Mouse (Mus musculus): Measurements from ENCODE around the gene Grid2ip. TPM values are rescaled to one million over a fixed set of nuclear protein-coding genes. Genes with fewer than 3 reads are reported as not detected.

Grid2ip gene
- total and polyA plus RNA-seq, 3 experiments, result not detected

DNA sequence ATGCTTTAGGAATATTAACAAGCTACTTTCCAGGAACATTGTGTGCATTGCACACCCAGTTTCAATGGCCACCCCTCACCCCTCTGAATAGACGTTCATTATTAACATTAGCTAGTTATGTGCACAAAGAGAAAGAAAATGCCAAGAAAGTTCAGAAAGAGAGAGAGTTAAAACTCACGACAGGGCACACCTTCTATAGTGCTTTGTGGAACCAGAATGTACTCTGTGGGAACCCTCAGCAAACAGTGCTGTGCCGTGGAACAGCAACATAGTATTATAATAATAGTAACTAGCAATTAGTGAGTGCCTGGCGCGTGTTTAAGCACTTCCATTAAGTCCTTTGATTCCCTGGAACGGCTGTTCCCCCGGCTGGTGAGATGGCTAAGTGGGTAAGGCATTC is 4.3 kb downstream of the Grid2ip start:
- in situ Hi-C loops (cut with MboI; ENCODE audit: low pct_ligation_motif_present, low pct_unique_long_range_greater_than_20kb, low sequenced_read_pairs), result no loop called here
- no peaks in the 10 kb centered on the region for H3K36me3 ChIP-seq (replicated peaks in 1 of 2; ENCODE audit: control insufficient read depth in 1 of 2, insufficient read depth in 1 of 2, low read length in 1 of 2)
- no peak overlapping the region for H3K4me2 ChIP-seq (ENCODE audit: insufficient read depth, low read depth, poor library complexity, severe bottlenecking)
- no peak overlapping the region for H3K9ac ChIP-seq (ENCODE audit: insufficient read depth, low read depth)
- H3K4me1 ChIP-seq (ENCODE audit: control insufficient read depth in 1 of 2, insufficient read depth in 2 of 2), result peaks cover 0 to 5% of the 10 kb centered on the region in 2 experiments; a peak in 2 of 4 replicates
- no peak overlapping the region for H3K4me3 ChIP-seq (replicated peaks in 1 of 3; ENCODE audit: low read depth in 2 of 3, low read length in 2 of 3, poor library complexity in 1 of 3)
- H3K9me3 ChIP-seq (replicated peaks; ENCODE audit: low read length), result peaks cover 6% of the 10 kb centered on the region
- no peak overlapping the region for H3K27ac ChIP-seq (ENCODE audit: insufficient read depth, low read depth)
- TF ChIP-seq ETS1 (conservative IDR thresholded peaks at IDR 0.05; ENCODE audit: low read depth, low read length), result no peak
- H3K79me2 ChIP-seq (replicated peaks; ENCODE audit: control insufficient read depth, extremely low read depth, insufficient read depth, poor library complexity, severe bottlenecking), result no peaks in the 10 kb centered on the region
- dilution Hi-C loops (cut with MboI; ENCODE audit: extremely low pct_ligation_motif_present, extremely low pct_unique_long_range_greater_than_20kb, low sequenced_read_pairs), result no loop called here
- DNase-seq (ENCODE audit: extremely low read depth), result no peak
- peaks cover 61% of the 10 kb centered on the region for H3K27me3 ChIP-seq (replicated peaks)

DNA sequence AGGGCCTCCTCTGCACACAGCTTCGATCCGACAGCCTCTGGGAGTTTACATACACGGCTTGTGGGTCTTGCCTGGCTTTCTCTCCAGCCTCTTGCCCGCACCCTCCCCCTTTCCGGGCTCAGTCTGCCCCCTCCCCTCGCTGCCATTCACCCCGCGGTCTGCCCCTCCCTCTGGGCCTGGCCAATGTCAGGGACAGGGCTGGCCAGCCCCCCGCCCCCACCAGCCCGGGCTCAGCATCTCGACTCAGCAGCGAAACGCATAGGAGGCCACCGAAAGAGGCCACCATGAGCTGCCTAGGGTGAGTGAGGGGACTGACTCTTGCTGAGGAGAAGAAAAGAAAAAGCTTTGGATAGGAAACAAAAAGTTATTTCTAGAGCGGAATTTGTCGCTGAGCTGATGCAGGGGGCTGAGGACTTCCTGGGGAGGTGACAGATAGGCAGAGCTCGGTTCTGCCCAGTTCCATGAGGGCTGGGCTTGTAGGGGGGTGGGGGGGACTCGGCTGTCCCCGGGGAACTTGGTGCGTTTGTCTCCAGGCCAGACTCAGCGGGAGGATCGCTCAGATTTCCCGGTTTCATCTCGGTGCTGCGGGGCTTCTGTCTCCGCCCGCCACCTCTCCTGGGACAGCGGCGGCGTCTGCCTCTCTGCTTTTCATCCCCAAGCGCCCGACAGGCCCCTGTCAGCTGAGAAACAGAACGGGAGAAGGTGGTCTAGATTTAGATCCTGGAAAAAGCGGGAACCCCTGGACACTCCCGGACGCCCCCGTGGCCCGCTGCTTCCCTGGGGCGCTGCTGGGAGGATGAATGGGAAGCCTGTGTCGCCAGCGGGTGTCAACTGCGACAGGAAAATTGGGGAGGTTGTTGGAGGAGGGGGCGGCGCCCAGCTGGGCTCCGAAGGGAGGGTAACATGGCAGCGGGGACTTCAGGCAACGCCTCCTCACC is 6.8 kb downstream of the Grid2ip start:
- in situ Hi-C loops (cut with MboI; ENCODE audit: low pct_ligation_motif_present, low pct_unique_long_range_greater_than_20kb, low sequenced_read_pairs) (no loop called here), dilution Hi-C loops (cut with MboI; ENCODE audit: extremely low pct_ligation_motif_present, extremely low pct_unique_long_range_greater_than_20kb, low sequenced_read_pairs) (no loop called here)
- Histone ChIP-seq H3K27me3 (replicated peaks) (peaks cover 68% of the 10 kb centered on the region), H3K9me3 (replicated peaks; ENCODE audit: low read length) (peaks cover 6% of the 10 kb centered on the region), H3K36me3 (replicated peaks in 1 of 2; ENCODE audit: control insufficient read depth in 1 of 2, insufficient read depth in 1 of 2, low read length in 1 of 2) (no peaks in the 10 kb centered on the region), H3K27ac (ENCODE audit: insufficient read depth, low read depth) (no peak overlapping the region), H3K4me3 (replicated peaks in 1 of 3; ENCODE audit: low read depth in 2 of 3, low read length in 2 of 3, poor library complexity in 1 of 3) (peak overlapping the region in 1 of 3 experiments; percentile 20), H3K79me2 (replicated peaks; ENCODE audit: control insufficient read depth, extremely low read depth, insufficient read depth, poor library complexity, severe bottlenecking) (no peaks in the 10 kb centered on the region), H3K4me2 (ENCODE audit: insufficient read depth, low read depth, poor library complexity, severe bottlenecking) (peak overlapping the region; percentile 83), H3K9ac (ENCODE audit: insufficient read depth, low read depth) (no peak overlapping the region), H3K4me1 (ENCODE audit: control insufficient read depth in 1 of 2, insufficient read depth in 2 of 2) (no peaks in the 10 kb centered on the region)
- TF ChIP-seq CHD1 (IDR thresholded peaks at IDR 0.05; ENCODE audit: low read depth, low read length), result no peak
- TF ChIP-seq NRF1 (IDR thresholded peaks at IDR 0.05; ENCODE audit: low read depth, low read length), result no peak
- TF ChIP-seq POLR2A (IDR thresholded peaks at IDR 0.05; ENCODE audit: low read depth, low read length), result no peak
- no peak for TF ChIP-seq RCOR1 (conservative IDR thresholded peaks at IDR 0.05; ENCODE audit: low read depth, low read length)
- TF ChIP-seq USF2 (conservative IDR thresholded peaks at IDR 0.05; ENCODE audit: low read depth, low read length), result no peak
- no peak for TF ChIP-seq JUND (conservative IDR thresholded peaks at IDR 0.05; ENCODE audit: low read depth, low read length)
- no peak for TF ChIP-seq ZMIZ1 (IDR thresholded peaks at IDR 0.05; ENCODE audit: low read depth, low read length)
- no peak for TF ChIP-seq MAFK (IDR thresholded peaks at IDR 0.05; ENCODE audit: insufficient replicate concordance, low read length)
- TF ChIP-seq CTCF (conservative IDR thresholded peaks at IDR 0.05 in 1 of 2, IDR thresholded peaks at IDR 0.05 in 1 of 2; ENCODE audit: low read depth in 2 of 2, low read length in 2 of 2), result no peak
- TF ChIP-seq NELFE (IDR thresholded peaks at IDR 0.05; ENCODE audit: low read depth, low read length), result no peak
- no peak for TF ChIP-seq PAX5 (IDR thresholded peaks at IDR 0.05; ENCODE audit: low read length)
- TF ChIP-seq IRF4 (IDR thresholded peaks at IDR 0.05; ENCODE audit: low read depth, low read length), result no peak
- DNase-seq (ENCODE audit: extremely low read depth), result no peak

DNA sequence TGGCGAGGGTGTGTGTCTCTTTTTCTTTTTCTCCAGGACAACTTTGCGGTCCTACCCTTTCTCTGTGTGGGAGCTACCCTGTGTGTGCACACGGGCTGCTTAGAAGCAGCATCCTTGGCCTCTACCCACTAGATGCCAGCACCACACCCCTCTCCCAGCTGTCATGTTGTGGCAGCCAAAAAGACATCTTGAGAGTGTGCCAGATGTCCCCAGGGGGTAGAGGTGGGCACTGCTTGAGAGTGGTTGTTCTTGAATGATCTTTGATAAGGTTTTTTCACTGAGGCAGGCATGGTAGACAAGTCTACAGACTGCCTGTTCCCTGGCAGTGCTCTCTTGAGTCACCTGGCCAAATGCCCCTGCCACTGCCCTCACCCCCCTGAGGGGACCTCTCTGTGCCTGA is 10.8 kb downstream of the Grid2ip start:
- no peaks in the 10 kb centered on the region for H3K9me3 ChIP-seq (replicated peaks; ENCODE audit: low read length)
- dilution Hi-C loops (cut with MboI; ENCODE audit: extremely low pct_ligation_motif_present, extremely low pct_unique_long_range_greater_than_20kb, low sequenced_read_pairs), result no loop called here
- TF ChIP-seq MXI1 (IDR thresholded peaks at IDR 0.05; ENCODE audit: low read depth, low read length), result no peak
- H3K9ac ChIP-seq (ENCODE audit: insufficient read depth, low read depth), result no peak overlapping the region
- no peak overlapping the region for H3K4me3 ChIP-seq (replicated peaks in 1 of 3; ENCODE audit: low read depth in 2 of 3, low read length in 2 of 3, poor library complexity in 1 of 3)
- no peak for DNase-seq (ENCODE audit: extremely low read depth)
- no peak overlapping the region for H3K27ac ChIP-seq (ENCODE audit: insufficient read depth, low read depth)
- H3K27me3 ChIP-seq (replicated peaks), result peaks cover 87% of the 10 kb centered on the region
- no peak overlapping the region for H3K4me2 ChIP-seq (ENCODE audit: insufficient read depth, low read depth, poor library complexity, severe bottlenecking)
- in situ Hi-C loops (cut with MboI; ENCODE audit: low pct_ligation_motif_present, low pct_unique_long_range_greater_than_20kb, low sequenced_read_pairs), result no loop called here
- no peaks in the 10 kb centered on the region for H3K36me3 ChIP-seq (replicated peaks in 1 of 2; ENCODE audit: control insufficient read depth in 1 of 2, insufficient read depth in 1 of 2, low read length in 1 of 2)
- H3K79me2 ChIP-seq (replicated peaks; ENCODE audit: control insufficient read depth, extremely low read depth, insufficient read depth, poor library complexity, severe bottlenecking), result no peaks in the 10 kb centered on the region
- H3K4me1 ChIP-seq (ENCODE audit: control insufficient read depth in 1 of 2, insufficient read depth in 2 of 2), result peaks cover 0 to 2% of the 10 kb centered on the region in 2 experiments; a peak in 1 of 4 replicates

All from CH12.LX (cell line).